Mouse (Mus musculus): ENCODE measurements around the gene Smim5. TPM values are rescaled to one million over a fixed set of nuclear protein-coding genes. Genes with fewer than 3 reads are reported as not detected.
A peak's percentile ranks its signal among the peaks of the same experiment; 100 is the strongest.
"Not testable (repeated sequence)": the region's sequence is repeated elsewhere in the genome, so short reads cannot be mapped to it uniquely, and the experiment has no call there.

The Smim5 gene
- polyA plus RNA-seq (2015; fragmentation: Nextera tagmentation; extraction: Ambion mirVana) = 1.9 and 2.2 TPM in 2 replicates

DNA sequence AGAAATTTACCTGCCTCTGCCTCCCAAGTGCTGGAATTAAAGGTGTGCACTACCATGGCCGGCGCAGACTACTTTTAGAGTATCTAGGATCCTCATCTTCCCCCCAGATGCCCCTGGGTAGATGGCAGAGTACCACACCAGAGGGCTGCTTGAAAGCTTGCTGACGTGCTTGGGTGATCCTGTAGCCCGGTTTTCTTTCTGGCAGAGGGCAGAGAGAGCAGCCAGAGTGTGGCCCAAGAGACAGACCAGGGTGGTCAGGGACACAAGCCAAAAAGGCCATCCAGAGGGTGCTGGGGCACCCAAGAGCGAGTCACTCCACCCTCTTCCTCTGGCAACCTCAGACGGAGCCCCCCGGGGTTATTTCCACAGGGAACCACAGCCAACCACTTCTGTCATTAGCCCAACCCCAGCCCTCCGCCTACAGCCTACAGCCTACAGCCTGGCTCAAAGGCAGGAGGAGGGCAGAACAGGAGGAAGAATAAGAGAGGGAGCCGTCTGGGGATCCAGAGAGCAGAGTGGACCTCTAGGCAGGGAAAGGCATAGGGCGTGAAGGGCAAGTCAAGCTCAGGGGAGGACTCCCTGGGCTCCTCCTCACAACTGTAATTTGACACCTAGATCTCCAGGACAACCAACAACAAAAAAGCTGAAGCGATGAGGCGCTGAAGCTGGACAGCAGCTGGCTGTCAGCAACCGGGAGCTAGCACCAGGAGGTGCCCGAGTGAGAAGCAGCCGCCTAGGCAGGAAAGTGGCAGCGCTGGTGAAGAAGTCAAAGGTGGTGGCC is at the start of gene Smim5:
Gene Smim5, plus strand, starts transcription at position 481 of the 781 bp plus-strand sequence.
- Histone ChIP-seq H3K36me3 (0 out of 2 replicates have a peak, but pooled peaks cover 5% of the 10 kb centered on the region), H3K9me3 (no peaks in the 10 kb centered on the region), H3K27ac (replicated peaks) (no peak within 1 kb of the TSS), H3K4me2 (no peak within 1 kb of the TSS), H3K9ac (no peak within 1 kb of the TSS), H3K4me3 (no peak within 1 kb of the TSS), H3K4me1 (replicated peaks) (no peaks in the 10 kb centered on the region; the same call in 1 of the 2 replicates), H3K27me3 (no peaks in the 10 kb centered on the region)
- ATAC-seq (ENCODE audit: low FRiP score, low read depth) = no peak
- 30% methylated on average over 16 of the region's 16 CpGs for WGBS

DNA sequence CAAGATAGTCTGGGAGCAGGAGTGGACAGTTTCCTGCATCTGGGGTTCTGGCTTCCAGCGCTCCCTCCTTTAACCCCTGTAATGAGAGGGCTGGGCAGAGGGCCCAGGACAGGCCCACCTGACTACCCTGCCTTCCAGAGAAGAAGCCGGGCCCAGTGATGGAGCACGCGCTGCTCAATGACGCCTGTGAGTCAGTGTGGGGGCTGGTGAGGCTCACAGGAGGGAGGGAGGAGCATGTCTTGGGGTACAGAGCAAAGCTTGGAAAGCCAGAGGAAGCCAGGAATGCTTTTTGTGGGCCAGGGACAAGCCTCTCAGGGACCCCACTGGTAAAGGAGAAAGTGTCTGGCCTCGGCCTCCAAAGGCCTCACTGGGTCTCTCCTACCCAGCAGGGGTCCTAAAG is 45.1 kb upstream of the Smim5 start:
- H3K4me2 ChIP-seq = no peak overlapping the region
- WGBS = 74% methylated on average over 6 of the region's 6 CpGs
- H3K9me3 ChIP-seq = no peaks in the 10 kb centered on the region
- peaks cover 22% of the 10 kb centered on the region for H3K27me3 ChIP-seq
- H3K9ac ChIP-seq = no peak overlapping the region
- H3K4me3 ChIP-seq = no peak overlapping the region
- H3K36me3 ChIP-seq = no peaks in the 10 kb centered on the region
- peaks cover 18% of the 10 kb centered on the region for H3K4me1 ChIP-seq (replicated peaks)
- ATAC-seq (ENCODE audit: low FRiP score, low read depth) = no peak
- H3K27ac ChIP-seq (replicated peaks) = no peak overlapping the region

DNA sequence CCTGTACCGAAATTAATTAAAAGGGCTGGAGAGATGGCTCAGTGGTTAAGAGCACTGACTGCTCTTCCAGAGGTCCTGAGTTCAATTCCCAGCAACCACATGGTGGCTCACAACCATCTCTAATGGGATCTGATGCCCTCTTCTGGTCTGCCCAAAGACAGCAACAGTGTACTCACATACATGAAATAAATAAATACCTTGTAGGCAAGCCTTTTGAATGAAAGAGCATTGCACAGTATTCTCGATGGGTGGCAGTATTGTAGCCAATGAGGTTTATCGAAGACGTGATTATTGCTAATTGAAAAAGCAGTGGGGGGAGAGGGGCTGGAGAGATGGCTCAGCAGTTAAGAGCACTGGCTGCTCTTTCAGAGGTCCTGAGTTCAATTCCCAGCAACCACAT is 42.6 kb upstream of the Smim5 start:
- Histone ChIP-seq H3K4me1 (replicated peaks) (peaks cover 22% of the 10 kb centered on the region), H3K27me3 (peaks cover 47% of the 10 kb centered on the region)
- not testable (repeated sequence) for H3K9me3 ChIP-seq; ATAC-seq (ENCODE audit: low FRiP score, low read depth); H3K36me3 ChIP-seq; H3K4me3 ChIP-seq; H3K4me2 ChIP-seq; H3K27ac ChIP-seq (replicated peaks); H3K9ac ChIP-seq
- WGBS = 91% methylated on average over 4 of the region's 4 CpGs

DNA sequence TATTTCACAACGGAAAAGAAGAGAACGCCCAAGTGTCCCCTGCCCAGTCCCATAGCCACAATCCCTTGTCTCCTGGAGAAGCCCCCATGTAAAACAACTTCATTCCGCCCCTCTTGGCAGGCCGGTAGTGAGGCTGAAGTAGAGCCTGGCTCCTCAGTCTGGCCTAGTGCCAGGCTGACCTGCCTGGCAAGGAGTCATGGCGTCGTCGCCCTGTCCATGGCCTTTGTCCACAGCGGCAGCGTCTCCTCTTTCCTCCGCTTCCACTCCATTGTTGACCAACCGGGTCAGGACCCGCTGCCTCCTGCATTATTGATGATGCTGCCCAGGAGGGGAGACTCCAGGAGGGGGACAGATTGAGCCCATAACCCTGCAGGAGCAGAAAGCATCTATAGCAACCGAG is 41.8 kb upstream of the Smim5 start:
- Histone ChIP-seq H3K9ac (no peak overlapping the region), H3K9me3 (no peaks in the 10 kb centered on the region), H3K27ac (replicated peaks) (no peak overlapping the region), H3K36me3 (no peaks in the 10 kb centered on the region), H3K4me1 (replicated peaks) (peaks cover 22% of the 10 kb centered on the region), H3K4me3 (no peak overlapping the region), H3K27me3 (peaks cover 48% of the 10 kb centered on the region), H3K4me2 (no peak overlapping the region)
- ATAC-seq (ENCODE audit: low FRiP score, low read depth) = no peak
- 33% methylated on average over 13 of the region's 13 CpGs for WGBS

DNA sequence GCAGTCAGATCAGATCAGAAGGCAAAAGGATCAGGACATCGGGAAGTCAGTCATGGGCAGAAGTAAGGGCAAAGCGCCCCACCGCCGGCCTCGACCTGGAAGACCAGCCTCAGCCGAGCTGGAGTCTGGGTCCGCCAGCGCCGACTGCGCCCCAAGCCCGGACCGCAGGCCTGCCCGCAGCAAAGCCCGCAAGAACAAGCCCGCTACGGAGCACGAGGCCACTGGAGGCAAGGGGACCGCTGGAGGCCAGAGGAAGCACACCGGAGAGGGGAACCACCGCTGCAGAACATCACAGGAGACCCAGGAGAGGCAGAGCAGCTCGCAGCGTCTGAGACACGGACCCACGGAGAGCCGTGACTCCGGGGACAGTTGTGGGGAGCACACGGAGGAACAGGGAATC is 41.4 kb upstream of the Smim5 start, which contains the start of gene Myo15b:
Gene Myo15b, plus strand, starts transcription at position 53 of the 400 bp plus-strand sequence.
- no peak within 1 kb of the TSS for H3K27ac ChIP-seq (replicated peaks)
- no peaks in the 10 kb centered on the region for H3K9me3 ChIP-seq
- 0 out of 2 replicates have a peak within 1 kb of the TSS, but pooled peaks have one; percentile 18 for H3K9ac ChIP-seq
- H3K4me2 ChIP-seq = peak within 1 kb of the TSS; percentile 51
- WGBS = 10% methylated on average over 27 of the region's 27 CpGs
- H3K4me3 ChIP-seq = peak within 1 kb of the TSS; percentile 27
- peaks cover 48% of the 10 kb centered on the region for H3K27me3 ChIP-seq
- no peaks in the 10 kb centered on the region for H3K36me3 ChIP-seq
- no peak for ATAC-seq (ENCODE audit: low FRiP score, low read depth)
- H3K4me1 ChIP-seq (replicated peaks) = peaks cover 22% of the 10 kb centered on the region

DNA sequence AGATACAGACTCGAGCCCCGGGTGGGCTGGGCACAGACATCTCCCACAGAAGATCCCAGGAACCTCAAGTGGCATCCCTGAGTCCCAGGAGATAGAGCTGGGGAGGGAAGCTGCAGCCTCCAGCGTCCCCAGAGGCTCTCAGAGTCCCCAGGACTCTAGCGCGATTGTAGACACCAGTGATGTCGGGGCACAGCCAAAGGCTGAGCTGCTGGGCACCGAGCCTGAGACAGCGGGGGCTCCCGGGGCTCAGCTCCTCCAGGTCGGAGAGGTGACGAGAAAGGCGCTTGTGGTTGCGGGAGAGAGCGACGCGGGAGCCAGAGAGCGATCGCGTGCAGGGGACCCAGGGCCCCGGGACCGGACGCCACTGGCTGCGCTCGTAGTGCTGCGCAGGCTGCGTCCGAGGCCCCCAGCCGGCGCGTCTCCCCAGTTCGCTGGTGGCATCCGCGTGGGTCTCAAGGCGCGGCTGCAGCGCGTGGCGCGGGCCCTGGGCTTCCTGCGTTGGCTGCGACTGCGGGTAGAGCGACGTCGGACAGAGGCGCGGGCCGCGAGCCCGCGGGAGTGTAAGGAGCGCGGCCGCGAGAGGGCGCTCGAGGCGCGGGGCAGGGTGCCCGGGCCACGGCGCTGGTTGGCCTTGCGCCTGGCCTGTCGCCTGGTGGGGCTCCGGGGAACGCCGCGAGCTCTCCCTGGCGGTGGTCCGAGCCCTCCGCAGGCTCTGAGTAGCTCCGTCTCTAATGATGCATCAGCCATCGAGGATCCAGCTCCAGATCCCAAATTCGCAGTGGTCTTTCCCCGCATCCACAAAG is 40.4 kb upstream of the Smim5 start:
- 2% methylated on average over 75 of the region's 75 CpGs for WGBS
- Histone ChIP-seq H3K4me2 (peak overlapping the region; percentile 51), H3K4me3 (peak overlapping the region; percentile 27), H3K4me1 (replicated peaks) (peaks cover 22% of the 10 kb centered on the region), H3K9ac (0 out of 2 replicates have a peak overlapping the region, but pooled peaks have one; percentile 18), H3K27me3 (peaks cover 48% of the 10 kb centered on the region), H3K9me3 (no peaks in the 10 kb centered on the region), H3K27ac (replicated peaks) (no peak overlapping the region), H3K36me3 (no peaks in the 10 kb centered on the region)
- peak; percentile 66 for ATAC-seq (ENCODE audit: low FRiP score, low read depth)

DNA sequence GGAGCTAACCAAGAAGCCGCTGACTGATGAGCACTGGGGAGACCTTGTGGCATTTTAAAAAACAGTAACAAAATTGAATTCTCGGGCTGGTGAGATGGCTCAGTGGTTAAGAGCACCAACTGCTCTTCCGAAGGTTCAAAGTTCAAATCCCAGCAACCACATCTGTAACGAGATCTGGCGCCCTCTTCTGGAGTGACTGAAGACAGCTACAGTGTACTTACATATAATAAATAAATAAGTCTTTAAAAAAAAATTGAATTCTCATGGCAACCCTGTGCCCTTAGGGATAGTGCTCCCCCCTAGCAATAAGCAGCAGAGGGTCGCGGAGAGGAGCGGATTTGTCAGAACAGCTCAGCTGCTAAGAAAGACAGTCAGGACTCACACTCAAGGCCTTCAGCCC is 35.9 kb upstream of the Smim5 start:
- Histone ChIP-seq H3K9me3 (no peaks in the 10 kb centered on the region), H3K9ac (no peak overlapping the region), H3K4me1 (replicated peaks) (peaks cover 11% of the 10 kb centered on the region), H3K4me2 (no peak overlapping the region), H3K4me3 (no peak overlapping the region), H3K27me3 (peaks cover 32% of the 10 kb centered on the region), H3K36me3 (no peaks in the 10 kb centered on the region), H3K27ac (replicated peaks) (no peak overlapping the region)
- 85% methylated on average over 8 of the region's 8 CpGs for WGBS
- no peak for ATAC-seq (ENCODE audit: low FRiP score, low read depth)

DNA sequence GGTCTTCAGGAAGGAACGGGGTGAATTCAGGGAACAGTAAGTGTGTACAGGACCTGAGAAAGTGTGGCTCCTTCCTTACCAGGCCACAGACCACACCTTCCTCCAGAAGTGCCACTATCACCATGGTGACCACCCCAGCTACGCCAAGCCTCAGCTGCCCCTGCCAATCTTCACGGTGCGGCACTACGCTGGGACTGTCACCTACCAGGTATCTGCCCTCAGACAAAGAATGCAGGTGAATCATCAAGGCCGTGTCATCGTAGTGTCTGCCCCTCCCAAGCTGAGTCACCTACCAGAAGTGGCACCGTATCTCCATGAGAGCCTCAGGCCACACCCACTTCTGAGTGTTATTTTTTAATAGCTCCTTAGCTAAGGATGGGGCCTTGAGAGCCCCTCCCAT is 30.4 kb upstream of the Smim5 start:
- WGBS = 86% methylated on average over 8 of the region's 8 CpGs
- Histone ChIP-seq H3K4me2 (no peak overlapping the region), H3K27ac (replicated peaks) (no peak overlapping the region), H3K4me1 (replicated peaks) (no peaks in the 10 kb centered on the region), H3K36me3 (no peaks in the 10 kb centered on the region), H3K9me3 (no peaks in the 10 kb centered on the region), H3K9ac (no peak overlapping the region), H3K27me3 (no peaks in the 10 kb centered on the region), H3K4me3 (no peak overlapping the region)
- no peak for ATAC-seq (ENCODE audit: low FRiP score, low read depth)

DNA sequence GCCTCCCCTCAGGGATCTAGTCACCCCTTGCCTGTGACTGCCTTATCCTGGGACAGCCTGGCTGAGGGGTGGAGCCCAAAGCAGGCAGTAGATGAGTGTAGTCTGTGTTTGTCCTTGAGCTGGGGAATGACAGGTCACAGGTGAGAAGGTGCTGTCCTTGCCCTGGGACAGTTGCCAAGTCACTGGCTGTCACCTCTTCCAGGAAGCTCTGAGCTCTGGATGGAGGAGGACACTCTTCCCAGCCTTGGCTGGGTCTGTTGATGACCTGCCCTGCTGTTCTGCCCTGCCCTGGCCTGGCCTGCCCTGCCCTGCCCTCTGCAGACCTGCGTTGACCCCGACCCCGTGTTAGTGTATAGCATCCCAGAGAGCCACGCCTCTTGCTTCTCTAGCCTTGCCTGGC is 27.3 kb upstream of the Smim5 start:
- Histone ChIP-seq H3K4me3 (no peak overlapping the region), H3K27ac (replicated peaks) (no peak overlapping the region), H3K4me2 (no peak overlapping the region), H3K27me3 (no peaks in the 10 kb centered on the region), H3K4me1 (replicated peaks) (no peaks in the 10 kb centered on the region), H3K36me3 (no peaks in the 10 kb centered on the region), H3K9ac (no peak overlapping the region), H3K9me3 (no peaks in the 10 kb centered on the region)
- ATAC-seq (ENCODE audit: low FRiP score, low read depth) = no peak
- 75% methylated on average over 4 of the region's 4 CpGs for WGBS

DNA sequence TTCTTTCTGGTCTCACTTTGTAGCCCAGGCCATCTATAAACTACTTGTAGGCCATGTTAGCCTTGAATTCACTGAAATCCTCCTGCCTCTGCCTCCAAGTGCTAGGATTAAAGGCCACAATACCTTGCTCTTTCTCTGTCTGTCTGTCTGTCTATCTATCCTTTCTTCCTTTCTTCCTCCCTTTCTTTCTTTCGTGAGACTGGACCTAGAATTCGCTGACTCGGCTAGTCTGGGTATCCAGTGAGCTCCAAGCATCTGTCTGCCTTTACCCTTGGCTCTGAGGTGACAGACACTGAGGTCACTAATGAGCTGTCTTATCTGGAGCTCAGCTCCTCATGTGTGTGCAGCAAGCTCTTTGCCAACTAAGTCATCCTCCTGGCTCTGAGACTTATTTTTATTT is 23.8 kb upstream of the Smim5 start:
- Histone ChIP-seq H3K36me3 (no peaks in the 10 kb centered on the region), H3K27me3 (no peaks in the 10 kb centered on the region)
- no peak for ATAC-seq (ENCODE audit: low FRiP score, low read depth)

DNA sequence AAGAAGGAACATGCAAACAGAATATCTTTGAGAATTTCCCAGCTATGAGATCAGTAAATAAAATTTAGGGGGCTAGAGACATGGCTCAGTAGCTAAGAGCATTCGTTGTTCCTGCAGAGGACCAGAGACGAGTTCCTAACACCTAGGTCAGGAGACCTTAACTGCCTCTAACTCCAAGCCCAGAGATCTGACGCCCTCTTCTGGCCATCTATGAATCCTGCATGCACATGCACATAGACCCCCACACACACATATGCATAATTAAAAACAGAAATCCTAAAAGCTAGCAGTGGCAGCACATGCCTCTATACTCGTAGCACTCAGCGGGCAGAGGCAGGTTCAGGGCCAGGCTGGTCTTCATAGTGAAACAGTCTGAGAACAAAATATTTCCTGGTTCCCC is 23.3 kb upstream of the Smim5 start:
- no peak for ATAC-seq (ENCODE audit: low FRiP score, low read depth)
- H3K4me1 ChIP-seq (replicated peaks) = no peaks in the 10 kb centered on the region
- no peak overlapping the region for H3K27ac ChIP-seq (replicated peaks)
- no peaks in the 10 kb centered on the region for H3K9me3 ChIP-seq
- H3K9ac ChIP-seq = no peak overlapping the region
- H3K4me3 ChIP-seq = no peak overlapping the region
- 78% methylated on average over 5 of the region's 5 CpGs for WGBS
- no peaks in the 10 kb centered on the region for H3K27me3 ChIP-seq
- no peak overlapping the region for H3K4me2 ChIP-seq
- no peaks in the 10 kb centered on the region for H3K36me3 ChIP-seq

More for the DNA sequence above, 23.8 kb upstream of the Smim5 start:
- Histone ChIP-seq H3K4me2 (no peak overlapping the region), H3K27ac (replicated peaks) (no peak overlapping the region), H3K4me1 (replicated peaks) (no peaks in the 10 kb centered on the region), H3K4me3 (no peak overlapping the region), H3K9me3 (no peaks in the 10 kb centered on the region), H3K9ac (no peak overlapping the region)
- 97% methylated on average over 3 of the region's 3 CpGs for WGBS

DNA sequence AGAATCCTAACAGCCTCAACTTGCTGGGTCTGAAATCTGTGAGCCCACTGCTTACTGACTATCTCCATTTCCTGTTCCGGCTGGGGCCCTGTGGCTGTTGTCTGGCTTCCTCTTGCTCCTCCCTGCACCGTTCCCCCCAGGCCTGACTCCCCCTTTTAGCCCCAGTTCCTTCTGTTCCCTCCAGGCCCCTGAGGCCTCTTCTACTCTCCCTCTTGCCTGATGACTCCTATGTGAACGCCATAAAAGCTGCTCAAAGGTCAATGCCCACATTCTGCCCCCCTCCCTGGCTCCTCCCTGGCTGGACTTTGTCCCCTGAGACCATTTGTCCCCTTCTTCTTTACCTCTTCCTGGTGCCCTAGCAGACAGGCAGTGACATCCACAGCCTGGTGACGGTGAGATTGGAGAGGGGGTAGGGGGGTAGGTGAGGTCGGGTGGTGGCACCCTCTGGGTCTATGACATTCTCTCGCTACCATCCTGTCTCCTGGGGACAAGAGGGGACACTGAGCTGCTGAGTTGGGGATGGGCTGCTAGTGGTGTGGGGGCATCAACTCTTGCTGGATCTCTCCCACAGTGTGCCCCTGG is 22.5 kb upstream of the Smim5 start:
- Histone ChIP-seq H3K9ac (no peak overlapping the region), H3K36me3 (no peaks in the 10 kb centered on the region), H3K4me3 (no peak overlapping the region), H3K4me2 (no peak overlapping the region), H3K4me1 (replicated peaks) (no peaks in the 10 kb centered on the region), H3K9me3 (no peaks in the 10 kb centered on the region), H3K27me3 (no peaks in the 10 kb centered on the region), H3K27ac (replicated peaks) (no peak overlapping the region)
- ATAC-seq (ENCODE audit: low FRiP score, low read depth) = no peak
- 75% methylated on average over 6 of the region's 6 CpGs for WGBS
